Comparison of ENCODE assay signal across 8 mouse cellular contexts in genomic region chr11:51290066-51290955, GRCm38 (mm10). TPM values are rescaled to one million over a fixed set of nuclear protein-coding genes. Genes with fewer than 3 reads are reported as not detected.
DNase-seq lines count a peak whose midpoint lies in the region; ATAC-seq and TF ChIP-seq lines count a peak whose summit lies in the region.

No protein-coding gene starts in this region.

- peak in 1 of 2 experiments; percentile 28 for DNase-seq in left cerebral cortex, adult 2 months (ENCODE audit: extremely low spot score in 1 of 2, low spot score in 2 of 2)
- DNase-seq in left cerebral cortex, adult 9 months (ENCODE audit: low spot score in 2 of 2): no peak
- DNase-seq in embryonic facial prominence, embryonic 11.5 days (ENCODE audit: low spot score): peak; percentile 78
- DNase-seq in kidney, postnatal 14 days: peak; percentile 65
- DNase-seq in lung, postnatal 36 days: peak; percentile 47
- peak; percentile 24 for DNase-seq in splenic B cell, adult 2 months (ENCODE audit: low read depth, low spot score)
- no peak for DNase-seq in frontal cortex, adult 2 months (ENCODE audit: extremely low spot score in 1 of 2, low spot score in 1 of 2)

- H3K9ac ChIP-seq in embryonic facial prominence, embryonic 11.5 days (replicated peaks; ENCODE audit: low read length): peak overlapping the region; percentile 67
- H3K9ac ChIP-seq in heart, embryonic 15.5 days: peak overlapping the region; percentile 63

- intact Hi-C loops in left cerebral cortex, adult 2 months (cut with DNase I): no loop called here

- peak; percentile 80 for ATAC-seq in embryonic facial prominence, embryonic 11.5 days (replicated peaks; ENCODE audit: insufficient number of reproducible peaks, low FRiP score, low TSS enrichment, low read depth)
- ATAC-seq in heart, embryonic 15.5 days (replicated peaks; ENCODE audit: insufficient number of reproducible peaks, insufficient read depth, low FRiP score, low read depth): peak; percentile 76

- no peaks in the 10 kb centered on the region for H3K9me3 ChIP-seq in embryonic facial prominence, embryonic 11.5 days (replicated peaks; ENCODE audit: control insufficient read depth, low read length)
- no peaks in the 10 kb centered on the region for H3K9me3 ChIP-seq in heart, embryonic 15.5 days (replicated peaks)

- WGBS in embryonic facial prominence, embryonic 11.5 days: 1% methylated on average over 66 of the region's 74 CpGs
- WGBS in heart, embryonic 15.5 days: 2% methylated on average over 71 of the region's 74 CpGs

- no peak overlapping the region for H3K27ac ChIP-seq in left cerebral cortex, adult 2 months
- H3K27ac ChIP-seq in embryonic facial prominence, embryonic 11.5 days (replicated peaks; ENCODE audit: low read depth, low read length): peak overlapping the region; percentile 67; the same call in 1 of the 2 replicates
- peak overlapping the region; percentile 18; the same call in 1 of the 2 replicates for H3K27ac ChIP-seq in heart, embryonic 15.5 days

- no peaks in the 10 kb centered on the region for H3K36me3 ChIP-seq in embryonic facial prominence, embryonic 11.5 days (replicated peaks; ENCODE audit: control insufficient read depth, insufficient read depth, low read depth, low read length)
- H3K36me3 ChIP-seq in heart, embryonic 15.5 days: no peaks in the 10 kb centered on the region
- no peaks in the 10 kb centered on the region for H3K36me3 ChIP-seq in splenic B cell, adult 2 months (ENCODE audit: control insufficient read depth, insufficient read depth, low read length, poor library complexity, severe bottlenecking)

- H3K4me2 ChIP-seq in embryonic facial prominence, embryonic 11.5 days (ENCODE audit: low read depth, low read length): peak overlapping the region; percentile 87
- H3K4me2 ChIP-seq in heart, embryonic 15.5 days: peak overlapping the region; percentile 91

- peak overlapping the region; percentile 51 for H3K4me3 ChIP-seq in left cerebral cortex, adult 2 months
- H3K4me3 ChIP-seq in embryonic facial prominence, embryonic 11.5 days (ENCODE audit: low read depth, low read length): peak overlapping the region; percentile 68
- H3K4me3 ChIP-seq in heart, embryonic 15.5 days: peak overlapping the region; percentile 58

- H3K27me3 ChIP-seq in embryonic facial prominence, embryonic 11.5 days (ENCODE audit: control insufficient read depth, insufficient read depth, low read length): no peaks in the 10 kb centered on the region
- H3K27me3 ChIP-seq in heart, embryonic 15.5 days: peaks cover 19% of the 10 kb centered on the region
- no peaks in the 10 kb centered on the region for H3K27me3 ChIP-seq in splenic B cell, adult 2 months (ENCODE audit: control insufficient read depth, insufficient read depth, low read length, poor library complexity, severe bottlenecking)

- no peaks in the 10 kb centered on the region for H3K4me1 ChIP-seq in embryonic facial prominence, embryonic 11.5 days (ENCODE audit: control insufficient read depth, insufficient read depth, low read length)
- H3K4me1 ChIP-seq in heart, embryonic 15.5 days (replicated peaks): peaks cover 13% of the 10 kb centered on the region

- TF ChIP-seq CTCF in left cerebral cortex, adult 2 months (IDR thresholded peaks at IDR 0.05): peak; percentile 29; the same call in 1 of the 2 replicates

RNA-seq across cellular contexts. Expression of gene Col23a1, which starts 0.6 kb away (rescaled TPM):
- total RNA-seq in left cerebral cortex, adult 2 months (2021): 10 to 100 TPM; 11.1 to 11.3 TPM
- polyA plus RNA-seq in embryonic facial prominence, embryonic 11.5 days (2014; fragmentation: Nextera tagmentation; extraction: Ambion mirVana): 17.5 and 18.2 TPM in 2 replicates
- 7.2 and 11.3 TPM in 2 replicates for polyA plus RNA-seq in heart, embryonic 15.5 days (2015; fragmentation: Nextera tagmentation; extraction: Ambion mirVana)
- 12.6 and 15.2 TPM in 2 replicates for polyA plus RNA-seq in frontal cortex, adult 2 months (2012; rRNA removed)

RNA-seq across cellular contexts. Expression of gene BC049762, which starts 27.5 kb away (rescaled TPM):
- total RNA-seq in left cerebral cortex, adult 2 months (2021): not detected
- 0.99 TPM in 1 of 2 replicates, not detected in the other for polyA plus RNA-seq in embryonic facial prominence, embryonic 11.5 days (2014; fragmentation: Nextera tagmentation; extraction: Ambion mirVana)
- 0.19 and 0.24 TPM in 2 replicates for polyA plus RNA-seq in heart, embryonic 15.5 days (2015; fragmentation: Nextera tagmentation; extraction: Ambion mirVana)
- 0.34 and 0.44 TPM in 2 replicates for polyA plus RNA-seq in frontal cortex, adult 2 months (2012; rRNA removed)

RNA-seq across cellular contexts. Expression of gene Clk4, which starts 28.8 kb away (rescaled TPM):
- 100 to 1,000 TPM; 106 to 134 TPM for total RNA-seq in left cerebral cortex, adult 2 months (2021)
- polyA plus RNA-seq in embryonic facial prominence, embryonic 11.5 days (2014; fragmentation: Nextera tagmentation; extraction: Ambion mirVana): 153 and 155 TPM in 2 replicates
- polyA plus RNA-seq in heart, embryonic 15.5 days (2015; fragmentation: Nextera tagmentation; extraction: Ambion mirVana): 72.2 and 73.9 TPM in 2 replicates
- polyA plus RNA-seq in frontal cortex, adult 2 months (2012; rRNA removed): 221 and 232 TPM in 2 replicates

Comparison
In these comparisons a context has a peak if more than half of its experiments do, and no peak if none do; other contexts are left out.
1. DNase-seq: peak in embryonic facial prominence, embryonic 11.5 days (single experiment), kidney, postnatal 14 days (single experiment), lung, postnatal 36 days (single experiment) and splenic B cell, adult 2 months (single experiment); none in left cerebral cortex, adult 9 months (0 of 2) and frontal cortex, adult 2 months (0 of 2).
2. Peak in every context shown above with its lines, with median percentiles within 50 percentile points of each other: H3K4me3 ChIP-seq.